Mouse (Mus musculus) gastrocnemius, adult 18-20 months (tissue): ENCODE data around the gene Atxn7l2. TPM values are rescaled to one million over a fixed set of nuclear protein-coding genes. Genes with fewer than 3 reads are reported as not detected.

Experiments used
- DNase-seq: peaks from one replicate; pipeline ENCODE4 v3.0.0; 2021; ENCODE audit warnings: low spot score
- total RNA-seq, 2 experiments: library from RNA; stranded (reverse); gene quantifications; 2 replicates each; pipeline ENCODE4 v1.2.3; 2021

Gene Atxn7l2
- total RNA-seq, 2 experiments from 2014 or later = 5.9 to 6.2 TPM

GRCm38 (mm10) chr3:108180514-108180913 lies 30.2 kb downstream of the Atxn7l2 start:
- no peak for DNase-seq

DNA sequence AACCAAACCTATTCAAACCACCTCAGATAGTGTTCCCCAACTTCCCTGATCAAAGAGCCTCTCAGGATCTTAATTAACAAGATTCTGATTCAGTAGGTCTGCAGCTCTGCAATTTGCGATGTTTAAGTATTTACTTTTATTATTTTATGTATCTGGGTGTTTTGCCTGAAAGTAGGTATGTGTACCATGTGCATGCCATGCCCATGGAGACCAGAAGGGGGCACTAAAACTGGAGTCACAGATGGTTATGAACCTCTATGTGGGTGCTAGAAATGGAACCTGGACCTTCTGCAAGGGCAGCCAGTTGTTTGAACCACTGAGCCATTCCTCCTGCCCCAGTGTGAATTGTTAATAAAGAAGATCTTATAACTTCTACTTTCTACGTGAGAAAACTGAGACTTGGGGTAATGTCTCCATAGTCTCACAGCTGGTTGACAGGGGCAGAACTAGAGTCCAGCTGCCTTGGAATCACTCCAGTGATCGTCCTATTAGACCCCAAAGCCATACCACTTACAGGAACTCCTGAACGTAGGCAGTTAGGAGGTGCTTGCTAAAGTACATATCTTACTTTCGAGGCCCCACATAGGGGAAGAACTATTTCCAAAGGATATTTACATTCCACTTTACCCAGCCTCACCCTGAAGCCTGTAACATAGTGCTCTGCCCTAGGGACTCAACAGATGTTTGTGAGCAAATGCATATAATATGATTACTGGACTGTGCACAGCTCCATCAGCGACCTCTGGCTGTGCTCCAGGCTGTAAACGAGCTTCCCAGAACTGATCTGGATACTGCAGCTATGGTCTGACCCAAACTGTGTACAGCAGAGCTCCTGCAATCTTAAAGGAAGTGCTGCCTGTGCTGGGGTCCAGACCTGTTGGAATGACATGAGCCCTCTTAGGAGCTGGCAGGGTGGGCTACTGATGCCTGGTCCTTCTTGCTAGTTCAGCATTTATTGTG lies 31.7 kb downstream of the Atxn7l2 start:
- DNase-seq = no peak

GRCm38 (mm10) chr3:108174672-108175531 lies 35.8 kb downstream of the Atxn7l2 start:
- DNase-seq = peak; percentile 56

DNA sequence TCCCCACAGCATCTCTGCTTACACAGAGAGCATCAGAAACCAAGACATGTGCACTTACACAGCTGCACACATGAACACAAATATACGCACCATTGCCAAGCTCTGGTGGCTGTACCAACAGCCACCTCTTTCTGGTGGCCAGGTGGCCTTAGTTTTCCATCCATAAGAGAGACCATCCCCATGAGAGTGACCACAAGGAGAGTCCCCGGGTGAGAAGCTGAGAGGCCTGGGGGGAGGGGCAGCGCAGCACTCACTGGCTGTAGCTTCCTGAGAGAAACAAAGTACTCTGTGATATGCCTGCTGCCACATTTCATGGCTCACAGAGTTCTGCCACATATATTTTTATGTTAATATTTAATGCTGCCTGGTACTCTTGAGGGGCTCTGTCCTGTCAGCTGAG lies 41.5 kb downstream of the Atxn7l2 start:
- DNase-seq = no peak

DNA sequence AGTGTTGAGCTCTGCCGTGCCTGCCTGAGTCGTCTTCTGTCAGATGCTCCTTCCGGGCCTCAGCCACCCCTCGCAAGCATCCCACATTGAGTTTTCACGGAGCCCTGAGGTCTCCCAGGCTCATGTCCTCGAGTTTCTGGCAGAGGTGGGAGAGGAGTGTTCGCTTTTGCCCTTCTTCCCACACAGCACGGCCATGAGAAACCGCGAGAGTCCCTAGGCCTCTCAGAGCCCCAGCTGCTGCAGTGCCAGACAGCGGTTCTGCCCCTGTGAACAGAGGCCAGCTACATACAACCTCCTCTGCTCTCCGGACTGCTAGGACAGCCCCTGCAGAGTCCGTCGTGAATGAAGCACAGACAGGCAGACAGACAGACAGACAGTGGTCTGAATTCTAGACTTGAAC lies 43.2 kb downstream of the Atxn7l2 start:
- DNase-seq = no peak

- peak; percentile 85 for DNase-seq
These were observed 44.1 kb downstream of the Atxn7l2 start for GRCm38 (mm10) chr3:108166486-108167211.

DNA sequence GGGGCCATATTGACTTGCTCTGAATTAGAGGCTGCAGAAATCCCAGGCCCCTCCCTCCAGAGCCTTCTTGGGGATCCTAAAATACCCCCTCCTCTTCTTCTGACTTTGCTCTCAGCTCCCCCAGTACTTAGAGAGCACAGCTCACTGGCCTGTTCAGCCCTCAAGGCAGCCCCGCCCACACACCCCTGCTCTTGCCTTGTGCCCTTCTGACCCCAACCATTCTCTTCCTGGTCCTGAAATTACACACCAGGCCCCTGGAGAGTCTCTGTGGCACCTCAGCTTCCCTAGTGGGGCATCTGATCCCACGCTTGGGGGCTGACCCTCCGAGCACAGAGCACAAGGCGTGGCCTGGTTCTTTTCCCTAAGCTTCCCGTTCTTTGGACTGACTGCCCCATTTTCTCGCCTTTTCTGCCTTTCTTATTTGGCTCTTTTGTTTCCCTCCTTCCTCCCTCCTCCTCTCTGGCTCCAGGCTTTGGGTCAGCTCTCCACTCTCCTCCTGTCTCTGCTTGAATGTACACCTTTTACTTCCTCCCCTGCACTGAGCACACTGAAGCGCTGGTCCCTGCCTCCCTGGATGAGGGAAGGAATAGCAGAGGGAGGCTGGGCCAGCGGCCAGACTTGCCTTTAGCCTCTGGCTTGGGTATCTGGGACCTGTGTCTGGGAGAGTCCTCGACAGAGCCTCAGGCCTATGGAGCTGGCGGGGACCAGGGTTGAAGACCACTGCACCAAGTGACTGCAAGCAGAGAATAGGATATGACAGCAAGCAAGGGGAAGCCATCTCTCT lies 45.0 kb downstream of the Atxn7l2 start:
- peak; percentile 39 for DNase-seq

DNA sequence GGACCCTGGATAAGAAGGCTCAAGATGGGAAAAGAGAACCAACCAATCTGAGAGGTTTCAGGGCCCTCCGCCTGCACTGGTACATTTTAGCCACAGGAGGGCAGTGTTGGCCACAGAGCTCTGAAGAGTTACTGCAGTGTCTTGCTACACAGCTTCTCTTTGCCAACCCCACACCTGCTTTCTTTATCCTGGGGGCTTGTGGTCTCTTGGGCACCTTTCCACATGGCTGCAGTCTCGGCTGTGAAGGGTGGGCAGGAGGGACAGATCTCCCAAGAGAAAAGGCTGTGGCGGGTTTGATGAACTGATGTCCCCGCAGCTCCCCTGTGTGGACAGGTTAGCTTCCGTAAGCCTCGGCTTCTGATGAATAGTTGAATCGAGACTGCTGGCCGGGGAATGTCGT lies 45.9 kb downstream of the Atxn7l2 start:
- DNase-seq = peak; percentile 90

- DNase-seq = no peak
These were observed 46.6 kb downstream of the Atxn7l2 start for GRCm38 (mm10) chr3:108164091-108164490.

GRCm38 (mm10) chr3:108158383-108159037 lies 52.2 kb downstream of the Atxn7l2 start:
- DNase-seq = peak; percentile 55

- no peak for DNase-seq
These were observed 56.1 kb downstream of the Atxn7l2 start, which contains the start of gene Gpr61 for GRCm38 (mm10) chr3:108154656-108155055. Gpr61 (minus strand) TSS chr3:108154882.

GRCm38 (mm10) chr3:108152290-108152689 lies 58.4 kb downstream of the Atxn7l2 start:
- no peak for DNase-seq

Other genes with a start within 250 kb of the Atxn7l2 start
- gene Gstm3, start 241.7 kb downstream of the Atxn7l2 start, total RNA-seq = not detected
- gene Gstm2, start 224.5 kb downstream of the Atxn7l2 start, total RNA-seq = 100 to 1,000 TPM in 1 of 2 experiments, 10 to 100 TPM in 1; 95.2 to 129 TPM
- 100 to 1,000 TPM; 201 to 229 TPM for gene Gstm1, start 193.0 kb downstream of the Atxn7l2 start, total RNA-seq
- 10 to 100 TPM; 11.8 to 15.8 TPM for gene Gstm4, start 166.0 kb downstream of the Atxn7l2 start, total RNA-seq
- gene Ampd2, start 124.3 kb downstream of the Atxn7l2 start, total RNA-seq = 1 to 10 TPM; 3.6 TPM
- under 1 TPM; 0.45 to 0.94 TPM for gene Gnat2, start 118.1 kb downstream of the Atxn7l2 start, total RNA-seq
- gene Gnai3, start 64.8 kb downstream of the Atxn7l2 start, total RNA-seq = 10 to 100 TPM; 10.2 to 14.7 TPM
- not detected for gene Gpr61, start 56.1 kb downstream of the Atxn7l2 start, total RNA-seq
- 10 to 100 TPM; 23.9 to 26.3 TPM for gene Amigo1, start 24.6 kb downstream of the Atxn7l2 start, total RNA-seq
- gene Cyb561d1, start 9.7 kb downstream of the Atxn7l2 start, total RNA-seq = 1 to 10 TPM; 3.0 to 3.2 TPM
- gene Sypl2, start 15.7 kb upstream of the Atxn7l2 start, total RNA-seq = 100 to 1,000 TPM; 213 to 250 TPM
- 10 to 100 TPM; 50.6 to 56.2 TPM for gene Psma5, start 46.0 kb upstream of the Atxn7l2 start, total RNA-seq
- 10 to 100 TPM; 41.8 to 46.3 TPM for gene Sort1, start 73.1 kb upstream of the Atxn7l2 start, total RNA-seq
- not detected for gene Mybphl, start 154.0 kb upstream of the Atxn7l2 start, total RNA-seq
- not detected for gene Psrc1, start 172.9 kb upstream of the Atxn7l2 start, total RNA-seq
- 10 to 100 TPM; 10.0 to 11.6 TPM for gene Celsr2, start 204.6 kb upstream of the Atxn7l2 start, total RNA-seq
- 100 to 1,000 TPM; 118 to 122 TPM for gene Sars, start 234.3 kb upstream of the Atxn7l2 start, total RNA-seq